Mouse (Mus musculus) heart, postnatal 0 days (tissue): ENCODE results near the gene Slc7a8.

Source experiments
- CTCF ChIP-seq: IDR thresholded peaks from 2 replicates; pipeline ENCODE4 v1.5.1; 2016; ENCODE audit warnings: antibody characterized with exemption, control low read depth, low read depth
- EP300 ChIP-seq: IDR thresholded peaks from 2 replicates; pipeline ENCODE4 v1.6.1; 2016; ENCODE audit warnings: antibody characterized with exemption, low read depth

DNA sequence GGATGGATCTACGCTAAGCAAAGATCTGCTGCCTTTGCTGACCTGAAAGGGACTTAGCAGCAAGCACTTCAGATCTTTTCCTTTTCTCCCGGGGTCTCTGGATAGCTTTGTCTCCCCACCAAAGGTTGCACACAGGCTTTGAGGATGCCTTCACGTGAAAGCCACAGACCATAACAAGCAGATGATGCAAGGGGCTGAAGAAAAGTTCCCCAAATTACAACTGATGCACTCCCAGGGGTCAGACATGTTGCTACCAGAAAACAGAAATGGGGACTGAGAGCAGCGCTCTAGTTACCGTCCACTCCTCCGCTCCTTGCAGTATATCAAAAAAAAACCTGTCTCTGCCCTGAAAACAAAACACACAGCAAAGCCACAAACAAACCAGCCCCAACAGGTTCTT is 10.4 kb upstream of the Slc7a8 start:
- TF ChIP-seq CTCF = no peak
- no peak for TF ChIP-seq EP300
